Mouse (Mus musculus) urinary bladder, adult 18-20 months (tissue): ENCODE measurements around the gene Adora3.

ENCODE experiments used
- DNase-seq, 2 experiments: peaks; one replicate each; pipeline ENCODE4 v3.0.0; 2022; ENCODE audit warnings: low spot score in 2 of 2, mixed read lengths in 2 of 2

The Adora3 gene

DNA sequence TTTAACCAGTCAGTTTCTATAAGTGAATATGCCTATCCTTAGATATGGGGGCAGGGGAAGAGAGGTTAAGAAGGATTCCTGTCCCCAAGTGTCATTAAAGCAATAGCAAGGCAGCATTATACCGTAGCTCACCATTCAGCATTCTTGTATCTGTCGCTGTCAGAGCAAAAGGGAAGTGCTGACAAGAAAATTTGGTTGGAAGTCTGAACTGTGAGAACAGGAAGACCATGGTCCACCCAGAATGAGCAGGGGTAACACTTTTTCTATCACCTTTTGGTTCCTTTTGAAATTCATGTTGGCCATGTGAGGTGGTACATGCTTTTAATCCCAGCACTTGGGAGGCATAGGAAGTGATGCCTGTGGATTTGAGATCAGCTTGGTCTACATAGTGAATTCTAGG lies 60.4 kb downstream of the Adora3 start:
- no peak for DNase-seq

DNA sequence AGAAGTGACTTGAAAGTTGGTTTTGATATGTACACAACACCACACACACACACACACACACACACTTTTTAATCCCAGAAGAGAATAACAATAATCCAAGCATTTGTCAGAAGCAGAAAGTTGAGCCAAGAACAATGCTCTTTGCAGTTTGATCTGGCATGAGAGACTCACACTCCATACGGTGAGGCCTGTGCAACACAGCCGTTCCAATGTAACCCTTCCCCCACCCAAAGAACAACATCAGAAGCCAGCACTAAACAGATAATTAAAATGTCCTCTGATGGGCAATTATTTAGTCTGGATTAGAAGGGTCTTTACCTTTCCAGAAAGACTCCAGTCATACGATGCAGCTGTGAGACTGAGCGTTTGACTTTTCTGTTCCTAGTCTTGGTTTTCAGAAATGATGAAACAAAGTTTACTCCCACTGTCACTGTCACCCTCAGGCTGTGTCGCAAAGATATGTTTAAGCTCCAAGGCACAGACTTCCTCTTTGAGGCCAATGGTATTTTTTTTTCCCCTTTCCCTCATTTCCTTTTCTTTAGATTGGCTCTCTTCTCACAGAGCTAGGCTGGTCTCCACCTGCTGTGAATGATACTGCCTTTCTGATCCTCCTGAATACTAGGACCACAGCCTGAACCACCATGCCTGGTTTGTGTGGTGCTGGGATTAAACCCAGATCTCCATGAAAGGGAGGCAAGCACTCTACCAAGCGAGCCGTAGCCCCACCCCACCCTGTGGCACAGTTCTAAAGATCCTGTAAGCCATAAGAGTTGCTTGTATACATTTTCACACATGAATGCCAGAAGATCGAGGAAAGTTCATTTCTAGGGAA lies 61.8 kb downstream of the Adora3 start, which contains the start of gene I830077J02Rik:
Gene I830077J02Rik (minus strand): TSS at position 425 of the 832 bp plus-strand sequence.
- no peak for DNase-seq

DNA sequence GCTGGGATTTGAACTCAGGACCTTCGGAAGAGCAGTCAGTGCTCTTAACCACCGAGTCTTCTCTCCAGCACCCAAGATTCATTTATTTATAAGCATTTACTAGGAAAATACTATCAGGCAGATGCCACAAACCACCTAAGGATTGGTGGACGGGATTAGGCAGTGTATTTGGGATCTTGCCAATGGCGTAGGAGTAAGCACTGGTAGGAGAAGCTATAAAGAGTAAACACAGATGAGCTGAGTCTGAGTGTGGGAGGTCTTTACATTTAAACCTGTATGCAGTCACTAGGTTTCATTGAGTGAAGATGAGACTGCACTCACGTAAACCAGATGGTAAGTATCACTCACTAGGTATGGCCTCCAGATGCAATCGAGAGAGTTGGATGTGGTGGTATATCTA lies 63.3 kb downstream of the Adora3 start:
- DNase-seq: no peak

DNA sequence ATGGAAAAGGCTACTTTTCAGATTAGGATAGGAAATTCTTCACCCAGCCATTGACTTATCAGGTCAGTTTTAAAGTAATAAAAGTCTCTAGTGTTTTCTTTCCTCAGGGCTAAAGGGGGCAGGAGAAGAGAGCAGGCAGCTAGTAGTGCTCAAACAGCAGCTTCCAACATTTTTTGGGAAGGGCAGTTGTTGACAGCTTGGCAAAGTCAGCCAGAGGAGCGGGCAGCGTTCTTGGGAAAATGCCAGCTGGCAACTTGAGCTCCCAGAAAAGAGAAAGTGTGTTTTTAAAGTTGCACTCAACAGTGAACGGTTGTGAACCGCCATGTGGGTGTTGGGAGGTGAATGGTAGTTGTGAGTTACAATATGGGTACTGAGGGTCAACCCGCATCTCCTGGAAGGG lies 64.4 kb downstream of the Adora3 start:
- no peak for DNase-seq

DNA sequence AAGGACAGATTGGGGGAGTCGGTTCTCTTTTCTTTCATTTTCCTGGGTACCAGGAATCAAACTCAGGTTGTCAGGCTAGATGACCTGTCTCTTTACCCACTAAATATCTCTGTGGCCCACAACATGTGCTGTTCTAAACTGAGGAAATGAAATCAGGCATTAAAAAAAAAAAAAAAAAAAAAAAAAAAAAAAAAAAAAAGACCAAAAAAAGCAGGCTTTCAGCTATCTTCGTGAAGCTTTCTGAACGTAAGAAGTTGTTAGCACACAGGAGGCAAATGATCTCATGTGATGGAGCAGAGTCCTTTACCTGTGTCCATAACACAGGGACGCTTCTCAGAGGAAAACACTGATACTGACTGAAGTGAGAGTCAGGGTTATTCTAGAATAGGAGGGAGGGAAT lies 65.5 kb downstream of the Adora3 start:
- no peak for DNase-seq

DNA sequence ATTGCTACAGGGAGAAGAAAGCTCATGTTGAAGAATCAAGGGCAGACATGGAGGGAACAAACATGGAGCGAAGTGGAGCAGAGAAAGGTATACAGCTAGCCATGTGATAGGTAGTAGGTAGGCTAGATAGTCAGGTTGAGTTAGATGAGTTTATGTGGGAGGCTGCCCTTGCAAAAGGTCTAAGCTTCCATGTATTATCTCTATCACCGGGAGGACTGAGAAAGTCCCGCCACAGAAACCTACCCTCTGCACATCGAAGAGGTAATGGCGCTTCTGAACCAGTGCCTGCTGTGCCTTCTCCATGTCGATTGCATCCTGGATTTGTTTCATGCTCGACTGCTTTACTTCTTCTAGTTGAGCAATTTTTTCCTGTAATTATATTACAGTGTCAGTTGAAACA lies 80.7 kb downstream of the Adora3 start:
- DNase-seq: no peak

GRCm38 (mm10) chr3:105957235-105957634 lies 86.6 kb downstream of the Adora3 start:
- DNase-seq: no peak

- DNase-seq: no peak
These were observed 87.5 kb downstream of the Adora3 start for GRCm38 (mm10) chr3:105958204-105958603.
